ENCODE assay signal across 11 mouse cellular contexts in genomic region chr2:72039522-72040045, GRCm38 (mm10). TPM values are rescaled to one million over a fixed set of nuclear protein-coding genes. Genes with fewer than 3 reads are reported as not detected.
A peak's percentile ranks its signal among the peaks of the same experiment; 100 is the strongest.
DNase-seq lines count a peak whose midpoint lies in the region; ATAC-seq and TF ChIP-seq lines count a peak whose summit lies in the region.
"Had no signal": no experiment of that assay in that cellular context is flagged by ENCODE, and none has a peak within 500 bp of the region (broad histone marks: within the 10 kb centered on the region; RNA-seq: fewer than 3 reads in every experiment).

No protein-coding gene starts in this region.

- TF ChIP-seq POLR2A in brain, embryonic 14.5 days (IDR thresholded peaks at IDR 0.05; ENCODE audit: borderline replicate concordance, extremely low read depth, insufficient read depth, insufficient read length, poor library complexity, severe bottlenecking) = no peak

- H3K27ac ChIP-seq in hindbrain, embryonic 14.5 days = no peak overlapping the region
- no peak overlapping the region for H3K27ac ChIP-seq in hindbrain, embryonic 16.5 days (ENCODE audit: low read depth, low read length)
- H3K27ac ChIP-seq: embryonic facial prominence, embryonic 10.5 days; hindbrain, embryonic 13.5 days had no signal

- DNase-seq in embryo, embryonic 10.5 days (ENCODE audit: low spot score) = peak; percentile 37
- DNase-seq in embryo, embryonic 9.5 days (ENCODE audit: extremely low spot score) = no peak
- no peak for DNase-seq in hindbrain, embryonic 14.5 days (ENCODE audit: low spot score)
- DNase-seq in brain, embryonic 14.5 days (ENCODE audit: low read depth) = peak; percentile 47
- DNase-seq in mesoderm, embryonic 11.5 days (ENCODE audit: low read depth, low spot score) = peak; percentile 65
- DNase-seq in right cerebral cortex, postnatal 25 days = no peak

- 29% methylated on average over 8 of the region's 8 CpGs for WGBS in hindbrain, embryonic 14.5 days
- 39% methylated on average over 8 of the region's 8 CpGs for WGBS in hindbrain, embryonic 16.5 days

- H3K4me1 ChIP-seq in hindbrain, embryonic 14.5 days (replicated peaks; ENCODE audit: control insufficient read depth, insufficient read depth, low read length) = peaks cover 12% of the 10 kb centered on the region
- peaks cover 3% of the 10 kb centered on the region; the same call in 1 of the 2 replicates for H3K4me1 ChIP-seq in hindbrain, embryonic 16.5 days (ENCODE audit: control insufficient read depth, insufficient read depth, low read depth, low read length)

- no peak overlapping the region for H3K4me2 ChIP-seq in hindbrain, embryonic 14.5 days (replicated peaks)
- H3K4me2 ChIP-seq in hindbrain, embryonic 16.5 days (ENCODE audit: low read length) = no peak overlapping the region
- H3K4me2 ChIP-seq: hindbrain, embryonic 13.5 days had no signal

- no peaks in the 10 kb centered on the region for H3K36me3 ChIP-seq in hindbrain, embryonic 14.5 days (replicated peaks; ENCODE audit: control insufficient read depth, insufficient read depth)
- H3K36me3 ChIP-seq in hindbrain, embryonic 16.5 days (ENCODE audit: control insufficient read depth, insufficient read depth, low read length) = no peaks in the 10 kb centered on the region
- H3K36me3 ChIP-seq: embryonic facial prominence, embryonic 10.5 days; hindbrain, embryonic 13.5 days had no signal

- no peaks in the 10 kb centered on the region for H3K27me3 ChIP-seq in hindbrain, embryonic 14.5 days (ENCODE audit: control insufficient read depth, insufficient read depth, low read length)
- peaks cover 2% of the 10 kb centered on the region; the same call in 1 of the 2 replicates for H3K27me3 ChIP-seq in hindbrain, embryonic 16.5 days (replicated peaks; ENCODE audit: control insufficient read depth, insufficient read depth, low read length)

- ATAC-seq in hindbrain, embryonic 14.5 days (ENCODE audit: low FRiP score) = no peak
- no peak for ATAC-seq in hindbrain, embryonic 16.5 days
- ATAC-seq: inflammation-experienced regulatory T-cells, adult 6 months; intestine, postnatal 0 days had no signal

- peak overlapping the region; percentile 37; the same call in 1 of the 2 replicates for H3K9ac ChIP-seq in hindbrain, embryonic 14.5 days
- no peak overlapping the region for H3K9ac ChIP-seq in hindbrain, embryonic 16.5 days (ENCODE audit: low read depth, low read length)
- H3K9ac ChIP-seq: hindbrain, embryonic 13.5 days had no signal

- H3K4me3 ChIP-seq in hindbrain, embryonic 14.5 days (replicated peaks; ENCODE audit: low read length) = no peak overlapping the region
- no peak overlapping the region for H3K4me3 ChIP-seq in hindbrain, embryonic 16.5 days (ENCODE audit: low read length)
- H3K4me3 ChIP-seq: embryonic facial prominence, embryonic 10.5 days; hindbrain, embryonic 13.5 days had no signal

- no peaks in the 10 kb centered on the region for H3K9me3 ChIP-seq in hindbrain, embryonic 14.5 days (ENCODE audit: control insufficient read depth, low read length)
- no peaks in the 10 kb centered on the region for H3K9me3 ChIP-seq in hindbrain, embryonic 16.5 days (ENCODE audit: control insufficient read depth, low read length)
- H3K9me3 ChIP-seq: embryonic facial prominence, embryonic 10.5 days; hindbrain, embryonic 13.5 days had no signal

- no peak for TF ChIP-seq CTCF in brain, embryonic 14.5 days (IDR thresholded peaks at IDR 0.05; ENCODE audit: borderline replicate concordance, extremely low read depth, insufficient read depth, insufficient read length)

RNA-seq across cellular contexts. Expression of gene Rapgef4, which starts 58.5 kb away (rescaled TPM):
- polyA plus RNA-seq in hindbrain, embryonic 14.5 days (2014; fragmentation: Nextera tagmentation; extraction: Ambion mirVana) = 28.4 and 28.9 TPM in 2 replicates
- 38.6 and 41.3 TPM in 2 replicates for polyA plus RNA-seq in hindbrain, embryonic 16.5 days (2015; fragmentation: Nextera tagmentation; extraction: Ambion mirVana)
- 16.2 and 20.4 TPM in 2 replicates for polyA plus RNA-seq in brain, embryonic 14.5 days (2012; rRNA removed)

Comparison
In these comparisons a context has a peak if more than half of its experiments do, and no peak if none do; other contexts are left out.
1. DNase-seq: peak in embryo, embryonic 10.5 days (single experiment), brain, embryonic 14.5 days (single experiment) and mesoderm, embryonic 11.5 days (single experiment); none in embryo, embryonic 9.5 days (single experiment), hindbrain, embryonic 14.5 days (single experiment) and right cerebral cortex, postnatal 25 days (single experiment).